Mouse (Mus musculus): Measurements from ENCODE around the gene Icos. TPM values are rescaled to one million over a fixed set of nuclear protein-coding genes. Genes with fewer than 3 reads are reported as not detected.

Icos gene
- not detected in 2 replicates for polyA plus RNA-seq (2021; fragmentation: Nextera tagmentation)
- long read RNA-seq, experiment 1 = 0 reads
- long read RNA-seq, experiment 2 = 0 reads

DNA sequence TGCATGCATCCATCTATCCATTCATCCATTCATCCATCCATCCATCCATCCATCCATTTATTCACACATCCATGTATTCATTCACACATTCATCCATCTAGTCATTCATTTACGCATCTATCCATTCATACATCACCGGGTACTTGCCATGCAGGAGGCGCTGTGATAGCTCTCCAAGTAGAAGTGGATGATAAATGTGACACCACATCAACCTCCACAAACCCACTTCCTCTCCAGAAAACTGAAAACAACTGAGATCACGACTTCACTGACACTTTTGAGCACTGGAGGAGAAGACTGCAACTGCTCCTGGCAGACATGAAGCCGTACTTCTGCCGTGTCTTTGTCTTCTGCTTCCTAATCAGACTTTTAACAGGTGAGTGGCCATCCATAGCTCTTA, at the start of gene Icos:
TSS of gene Icos (plus strand) at position 287 of the 400 bp plus-strand sequence.

Other genes starting within 250 kb of the Icos start
- not detected in 2 replicates for gene Ctla4, start 90.9 kb upstream of the Icos start, polyA plus RNA-seq (2021; fragmentation: Nextera tagmentation)

All from layer of hippocampus, adult 6 months (tissue).